Mouse (Mus musculus): ENCODE measurements at regions not wholly inside any gene's neighbourhood (a gene's known extent, or its start where the extent isn't known, plus 50 kb on each side); places are given as distances from the start of the nearest gene placed in this dataset.

- Histone ChIP-seq H3K36me3 (ENCODE audit: control insufficient read depth, insufficient read depth, low read length) (no peaks in the 10 kb centered on the region), H3K27ac (replicated peaks; ENCODE audit: low read depth, low read length) (no peak overlapping the region), H3K4me2 (replicated peaks; ENCODE audit: low read depth, low read length, severe bottlenecking) (no peak overlapping the region), H3K9ac (ENCODE audit: low read depth, low read length, severe bottlenecking) (no peak overlapping the region), H3K4me3 (replicated peaks; ENCODE audit: low read length) (no peak overlapping the region), H3K9me3 (ENCODE audit: control insufficient read depth, low read length) (no peaks in the 10 kb centered on the region), H3K27me3 (ENCODE audit: control insufficient read depth, insufficient read depth, low read length) (no peaks in the 10 kb centered on the region), H3K4me1 (ENCODE audit: control insufficient read depth, insufficient read depth, low read length) (no peaks in the 10 kb centered on the region)
- ATAC-seq (ENCODE audit: low FRiP score, low read depth) = no peak
- TF ChIP-seq POLR2A (IDR thresholded peaks at IDR 0.05; ENCODE audit: borderline replicate concordance, extremely low read depth, insufficient read depth, insufficient read length) = no peak
- WGBS = 79% methylated on average over 1 of the region's 1 CpGs
- peak; percentile 54 for DNase-seq (ENCODE audit: low spot score)
Measured at GRCm38 (mm10) chr15:13859193-13859592, 685.7 kb upstream of the Cdh6 start.

- Histone ChIP-seq H3K36me3 (ENCODE audit: control insufficient read depth, insufficient read depth, low read length) (no peaks in the 10 kb centered on the region), H3K27me3 (ENCODE audit: control insufficient read depth, insufficient read depth, low read length) (no peaks in the 10 kb centered on the region), H3K4me2 (replicated peaks; ENCODE audit: low read depth, low read length, severe bottlenecking) (no peak overlapping the region), H3K9ac (ENCODE audit: low read depth, low read length, severe bottlenecking) (no peak overlapping the region), H3K9me3 (ENCODE audit: control insufficient read depth, low read length) (no peaks in the 10 kb centered on the region), H3K27ac (replicated peaks; ENCODE audit: low read depth, low read length) (no peak overlapping the region), H3K4me1 (ENCODE audit: control insufficient read depth, insufficient read depth, low read length) (no peaks in the 10 kb centered on the region), H3K4me3 (replicated peaks; ENCODE audit: low read length) (no peak overlapping the region)
- DNase-seq (ENCODE audit: low spot score) (no peak), ATAC-seq (ENCODE audit: low FRiP score, low read depth) (no peak)
- no peak for TF ChIP-seq POLR2A (IDR thresholded peaks at IDR 0.05; ENCODE audit: borderline replicate concordance, extremely low read depth, insufficient read depth, insufficient read length)
- 57% methylated on average over 8 of the region's 8 CpGs for WGBS
Measured at GRCm38 (mm10) chr15:13854095-13854836, 680.8 kb upstream of the Cdh6 start.

All from limb, embryonic 14.5 days (tissue).